Mouse (Mus musculus) heart, embryonic 11.5 days (tissue): Measurements from ENCODE around the gene Ptprc. TPM values are rescaled to one million over a fixed set of nuclear protein-coding genes. Genes with fewer than 3 reads are reported as not detected.

Source experiments
- ATAC-seq: fragments of 200-750 bp; cut with Nextera tagmentation; replicated peaks from 2 replicates; pipeline ENCODE4 v1.8.0; 2017; ENCODE audit warnings: moderate library complexity; ENCODE audit not compliant: insufficient number of reproducible peaks, low FRiP score, low TSS enrichment
- H3K27ac ChIP-seq: fragments of 300-500 bp; sonication (generic); 2 replicates; pipeline ENCODE4 v1.5.1; 2014; ENCODE audit warnings: mild to moderate bottlenecking, low read depth, low read length
- H3K27me3 ChIP-seq: fragments of 300-500 bp; sonication (generic); 2 replicates; pipeline ENCODE4 v1.6.1; 2014; ENCODE audit warnings: mild to moderate bottlenecking, low read length, mixed read lengths; ENCODE audit not compliant: control insufficient read depth, insufficient read depth
- H3K36me3 ChIP-seq: fragments of 300-500 bp; sonication (generic); 2 replicates; pipeline ENCODE4 v1.6.1; 2014; ENCODE audit warnings: mild to moderate bottlenecking, low read length, moderate library complexity, mixed read lengths; ENCODE audit not compliant: control insufficient read depth, insufficient read depth
- H3K4me1 ChIP-seq: fragments of 300-500 bp; sonication (generic); 2 replicates; pipeline ENCODE4 v1.6.1; 2014; ENCODE audit warnings: low read length; ENCODE audit not compliant: control insufficient read depth, insufficient read depth
- H3K4me2 ChIP-seq: fragments of 300-500 bp; sonication (generic); 2 replicates; pipeline ENCODE4 v1.6.1; 2014; ENCODE audit warnings: mild to moderate bottlenecking, moderate library complexity
- H3K4me3 ChIP-seq: fragments of 300-500 bp; sonication (generic); 2 replicates; pipeline ENCODE4 v1.5.1; 2014; ENCODE audit warnings: low read depth, low read length
- H3K9ac ChIP-seq: fragments of 300-500 bp; sonication (generic); 2 replicates; pipeline ENCODE4 v1.6.1; 2014; ENCODE audit warnings: mild to moderate bottlenecking, low read depth, low read length, moderate library complexity
- H3K9me3 ChIP-seq: fragments of 300-500 bp; sonication (generic); replicated peaks from 2 replicates; pipeline ENCODE4 v1.6.1; 2016; ENCODE audit warnings: low read length; ENCODE audit not compliant: control insufficient read depth
- WGBS: fragments of 180-500 bp; shearing (Covaris S2); extraction: QIAGEN DNeasy Blood & Tissue Kit; methylation state at CpG from one replicate; pipeline ENCODE4 v1.1.7; 2014; ENCODE audit not compliant: insufficient replicate concordance; 5-methylcytosine and 5-hydroxymethylcytosine counted together
- polyA plus RNA-seq: library from polyadenylated mRNA; unstranded; fragments of >200 nt; fragmentation: Nextera tagmentation; extraction: Ambion mirVana; gene quantifications from 2 replicates; pipeline ENCODE4 v1.2.1, GENCODE M21; 2014

Gene Ptprc
- polyA plus RNA-seq, 1 experiment from 2014 or later: 1.1 TPM

- Histone ChIP-seq H3K36me3 (no peaks in the 10 kb centered on the region), H3K9ac (no peak overlapping the region), H3K27me3 (no peaks in the 10 kb centered on the region), H3K9me3 (no peaks in the 10 kb centered on the region), H3K4me3 (no peak overlapping the region), H3K27ac (no peak overlapping the region), H3K4me1 (no peaks in the 10 kb centered on the region), H3K4me2 (no peak overlapping the region)
- no peak for ATAC-seq
These were observed 4.6 kb upstream of the Ptprc start for GRCm38 (mm10) chr1:138180081-138180480.

- ATAC-seq: no peak
- Histone ChIP-seq H3K4me3 (no peak overlapping the region), H3K4me2 (no peak overlapping the region), H3K27ac (no peak overlapping the region), H3K27me3 (no peaks in the 10 kb centered on the region), H3K4me1 (no peaks in the 10 kb centered on the region), H3K9me3 (no peaks in the 10 kb centered on the region), H3K9ac (no peak overlapping the region), H3K36me3 (no peaks in the 10 kb centered on the region)
- WGBS: 80% methylated on average over 9 of the region's 9 CpGs
These were observed 609 bp downstream of the Ptprc start for GRCm38 (mm10) chr1:138174705-138175492.

GRCm38 (mm10) chr1:138174143-138174542 is 1.4 kb downstream of the Ptprc start:
- no peaks in the 10 kb centered on the region for H3K27me3 ChIP-seq
- no peak overlapping the region for H3K4me2 ChIP-seq
- H3K9me3 ChIP-seq: no peaks in the 10 kb centered on the region
- no peak overlapping the region for H3K27ac ChIP-seq
- H3K9ac ChIP-seq: no peak overlapping the region
- WGBS: 80% methylated on average over 4 of the region's 4 CpGs
- no peak overlapping the region for H3K4me3 ChIP-seq
- no peak for ATAC-seq
- no peaks in the 10 kb centered on the region for H3K36me3 ChIP-seq
- no peaks in the 10 kb centered on the region for H3K4me1 ChIP-seq

GRCm38 (mm10) chr1:138173669-138174068 is 1.8 kb downstream of the Ptprc start:
- no peaks in the 10 kb centered on the region for H3K36me3 ChIP-seq
- H3K4me1 ChIP-seq: no peaks in the 10 kb centered on the region
- no peak overlapping the region for H3K4me2 ChIP-seq
- H3K4me3 ChIP-seq: no peak overlapping the region
- H3K9ac ChIP-seq: no peak overlapping the region
- no peaks in the 10 kb centered on the region for H3K27me3 ChIP-seq
- no peak overlapping the region for H3K27ac ChIP-seq
- H3K9me3 ChIP-seq: no peaks in the 10 kb centered on the region
- no peak for ATAC-seq
- 71% methylated on average over 6 of the region's 6 CpGs for WGBS

DNA sequence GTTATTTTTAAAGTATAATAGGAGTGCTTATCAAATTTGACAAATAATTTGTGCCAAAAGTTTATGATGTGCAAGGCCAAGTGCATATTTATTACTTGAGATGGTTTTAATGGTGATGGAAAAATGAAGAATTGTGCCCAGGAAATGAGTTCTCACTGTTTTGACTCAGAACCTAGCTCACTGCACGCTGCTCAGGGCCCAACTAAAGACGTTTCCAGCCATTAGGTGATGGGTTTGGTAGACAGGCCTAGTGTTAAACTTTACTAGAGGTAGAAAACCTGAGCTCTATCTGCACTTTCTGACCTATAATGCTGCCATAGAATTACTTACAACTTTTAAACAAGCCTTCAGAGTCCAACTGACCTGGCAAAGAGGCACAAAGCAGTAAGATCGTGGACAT is 3.0 kb downstream of the Ptprc start:
- ATAC-seq: no peak
- 69% methylated on average over 3 of the region's 3 CpGs for WGBS
- Histone ChIP-seq H3K27ac (no peak overlapping the region), H3K4me2 (no peak overlapping the region), H3K9me3 (no peaks in the 10 kb centered on the region), H3K4me1 (no peaks in the 10 kb centered on the region), H3K4me3 (no peak overlapping the region), H3K27me3 (no peaks in the 10 kb centered on the region), H3K9ac (no peak overlapping the region), H3K36me3 (no peaks in the 10 kb centered on the region)

- Histone ChIP-seq H3K36me3 (no peaks in the 10 kb centered on the region), H3K27ac (no peak overlapping the region), H3K4me1 (no peaks in the 10 kb centered on the region), H3K9me3 (no peaks in the 10 kb centered on the region), H3K27me3 (no peaks in the 10 kb centered on the region), H3K9ac (no peak overlapping the region), H3K4me2 (no peak overlapping the region), H3K4me3 (no peak overlapping the region)
- 70% methylated on average over 4 of the region's 4 CpGs for WGBS
- no peak for ATAC-seq
These were observed 3.4 kb downstream of the Ptprc start for GRCm38 (mm10) chr1:138172096-138172495.

- no peaks in the 10 kb centered on the region for H3K9me3 ChIP-seq
- H3K4me2 ChIP-seq: no peak overlapping the region
- no peaks in the 10 kb centered on the region for H3K36me3 ChIP-seq
- H3K9ac ChIP-seq: no peak overlapping the region
- H3K4me3 ChIP-seq: no peak overlapping the region
- no peaks in the 10 kb centered on the region for H3K4me1 ChIP-seq
- H3K27ac ChIP-seq: no peak overlapping the region
- no peaks in the 10 kb centered on the region for H3K27me3 ChIP-seq
- 72% methylated on average over 5 of the region's 5 CpGs for WGBS
- no peak for ATAC-seq
These were observed 9.2 kb downstream of the Ptprc start for GRCm38 (mm10) chr1:138166233-138166771.

DNA sequence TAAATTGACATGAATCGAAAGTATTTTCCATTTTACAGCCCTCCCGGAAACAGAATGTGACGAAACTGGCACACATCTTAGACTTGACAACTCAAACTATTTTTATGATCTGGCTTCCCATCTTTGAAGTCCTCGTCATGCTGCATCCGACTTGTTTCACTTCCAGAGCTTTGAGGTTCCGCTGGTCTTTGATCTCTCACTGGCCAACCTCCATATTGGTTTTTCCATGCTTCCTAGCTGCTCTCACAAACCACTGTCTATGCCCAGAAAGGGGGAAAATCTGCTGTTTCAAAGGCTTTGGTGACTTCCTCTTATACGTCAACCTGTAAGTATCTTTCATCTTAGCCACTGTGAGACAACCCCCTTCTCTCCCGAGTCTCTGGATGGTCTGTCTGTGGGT is 12.9 kb downstream of the Ptprc start:
- WGBS: 88% methylated on average over 8 of the region's 8 CpGs

DNA sequence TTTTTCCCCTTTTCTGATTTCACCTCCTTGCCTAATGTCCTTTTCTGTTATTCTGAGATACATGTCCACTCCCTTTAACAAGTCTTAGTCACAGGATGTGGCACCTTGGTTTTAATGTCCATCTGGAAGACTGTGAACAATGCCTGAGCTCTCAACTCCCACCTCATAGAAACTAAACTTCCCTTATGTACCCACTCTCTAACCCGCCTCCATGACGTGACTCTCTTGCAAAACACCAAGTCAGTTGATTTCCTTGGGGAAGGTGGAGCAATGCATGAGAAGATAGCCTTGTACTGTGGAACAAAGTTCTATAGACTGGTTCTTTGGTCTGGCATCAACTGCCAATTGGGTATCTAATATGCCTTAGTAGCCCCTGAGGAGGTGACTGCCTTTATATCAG is 16.6 kb downstream of the Ptprc start:
- no peak overlapping the region for H3K9ac ChIP-seq
- no peaks in the 10 kb centered on the region for H3K4me1 ChIP-seq
- no peak overlapping the region for H3K4me3 ChIP-seq
- H3K27ac ChIP-seq: no peak overlapping the region
- 80% methylated on average over 2 of the region's 2 CpGs for WGBS
- no peak for ATAC-seq
- no peaks in the 10 kb centered on the region for H3K9me3 ChIP-seq
- no peak overlapping the region for H3K4me2 ChIP-seq
- H3K36me3 ChIP-seq: no peaks in the 10 kb centered on the region
- H3K27me3 ChIP-seq: no peaks in the 10 kb centered on the region

More for the DNA sequence above, 12.9 kb downstream of the Ptprc start:
- no peaks in the 10 kb centered on the region for H3K27me3 ChIP-seq
- no peaks in the 10 kb centered on the region for H3K4me1 ChIP-seq
- no peak overlapping the region for H3K27ac ChIP-seq
- no peak overlapping the region for H3K9ac ChIP-seq
- H3K36me3 ChIP-seq: no peaks in the 10 kb centered on the region
- H3K4me3 ChIP-seq: no peak overlapping the region
- H3K4me2 ChIP-seq: no peak overlapping the region
- ATAC-seq: no peak
- no peaks in the 10 kb centered on the region for H3K9me3 ChIP-seq
